Mouse (Mus musculus) heart, embryonic 16.5 days (tissue): Measurements from ENCODE around the gene Dlk2. TPM values are rescaled to one million over a fixed set of nuclear protein-coding genes. Genes with fewer than 3 reads are reported as not detected.

Source experiments
- ATAC-seq: fragments of 200-750 bp; cut with Nextera tagmentation; replicated peaks from 2 replicates; pipeline ENCODE4 v1.8.0; 2017; ENCODE audit warnings: moderate number of reproducible peaks; ENCODE audit not compliant: insufficient read depth, low FRiP score; ENCODE audit errors: extremely low read depth
- H3K27ac ChIP-seq: fragments of 300-500 bp; sonication (generic); 2 replicates; pipeline ENCODE4 v1.5.1; 2014; ENCODE audit warnings: mild to moderate bottlenecking, low read length, control low read depth, moderate library complexity
- H3K27me3 ChIP-seq: fragments of 300-500 bp; sonication (generic); 2 replicates; pipeline ENCODE4 v1.6.1; 2014; ENCODE audit warnings: low read length, mixed read lengths; ENCODE audit not compliant: control insufficient read depth, insufficient read depth
- H3K36me3 ChIP-seq: fragments of 300-500 bp; sonication (generic); 2 replicates; pipeline ENCODE4 v1.6.1; 2014; ENCODE audit not compliant: control insufficient read depth, insufficient read depth
- H3K4me1 ChIP-seq: fragments of 300-500 bp; sonication (generic); 2 replicates; pipeline ENCODE4 v1.6.1; 2014; ENCODE audit warnings: low read length, mixed read lengths; ENCODE audit not compliant: control insufficient read depth, insufficient read depth
- H3K4me2 ChIP-seq: fragments of 300-500 bp; sonication (generic); 2 replicates; pipeline ENCODE4 v1.6.1; 2014; ENCODE audit warnings: low read depth, mild to moderate bottlenecking, control low read depth, low read length
- H3K4me3 ChIP-seq: fragments of 300-500 bp; sonication (generic); 2 replicates; pipeline ENCODE4 v1.5.1; 2014; ENCODE audit warnings: mild to moderate bottlenecking, control low read depth, low read length
- H3K9ac ChIP-seq: fragments of 300-500 bp; sonication (generic); 2 replicates; pipeline ENCODE4 v1.6.1; 2014; ENCODE audit warnings: low read length, control low read depth
- H3K9me3 ChIP-seq: fragments of 300-500 bp; sonication (generic); replicated peaks from 2 replicates; pipeline ENCODE4 v1.6.1; 2016; ENCODE audit warnings: low read length; ENCODE audit not compliant: control insufficient read depth
- WGBS: fragments of 180-500 bp; shearing (Covaris S2); extraction: QIAGEN DNeasy Blood & Tissue Kit; methylation state at CpG from one replicate; pipeline ENCODE4 v1.1.7; 2014; 5-methylcytosine and 5-hydroxymethylcytosine counted together
- polyA plus RNA-seq: library from polyadenylated mRNA; unstranded; fragments of >200 nt; fragmentation: Nextera tagmentation; extraction: Ambion mirVana; gene quantifications from 2 replicates; pipeline ENCODE4 v1.2.1, GENCODE M21; 2015

The Dlk2 gene
- polyA plus RNA-seq, 1 experiment from 2014 or later: 1.4 TPM

DNA sequence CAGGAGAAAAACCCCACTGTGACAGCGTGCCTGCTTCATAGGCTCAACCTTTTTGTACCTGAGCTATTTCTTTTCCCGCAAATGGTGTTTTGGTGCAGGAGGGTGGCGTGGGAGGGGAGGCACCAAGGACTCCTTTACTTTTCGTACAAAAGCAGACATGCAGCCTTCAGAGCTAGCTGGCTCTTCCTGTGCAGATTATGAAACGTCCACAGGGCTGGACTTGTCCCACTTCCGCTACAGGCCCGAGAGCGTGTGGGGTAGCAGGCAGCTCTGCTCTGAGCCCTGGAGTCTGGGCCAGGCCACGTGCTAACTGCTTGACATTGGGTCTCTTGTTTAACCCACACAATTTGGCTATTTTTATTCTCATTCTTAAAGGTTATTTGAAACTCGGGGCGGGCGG, 4.7 kb downstream of the Dlk2 start:
- WGBS: 70% methylated on average over 12 of the region's 12 CpGs
- Histone ChIP-seq H3K9me3 (no peaks in the 10 kb centered on the region), H3K4me2 (no peak overlapping the region), H3K4me3 (no peak overlapping the region), H3K9ac (no peak overlapping the region), H3K27me3 (peaks cover 12% of the 10 kb centered on the region; the same call in 1 of the 2 replicates), H3K27ac (no peak overlapping the region), H3K36me3 (no peaks in the 10 kb centered on the region), H3K4me1 (peaks cover 15% of the 10 kb centered on the region)
- no peak for ATAC-seq

DNA sequence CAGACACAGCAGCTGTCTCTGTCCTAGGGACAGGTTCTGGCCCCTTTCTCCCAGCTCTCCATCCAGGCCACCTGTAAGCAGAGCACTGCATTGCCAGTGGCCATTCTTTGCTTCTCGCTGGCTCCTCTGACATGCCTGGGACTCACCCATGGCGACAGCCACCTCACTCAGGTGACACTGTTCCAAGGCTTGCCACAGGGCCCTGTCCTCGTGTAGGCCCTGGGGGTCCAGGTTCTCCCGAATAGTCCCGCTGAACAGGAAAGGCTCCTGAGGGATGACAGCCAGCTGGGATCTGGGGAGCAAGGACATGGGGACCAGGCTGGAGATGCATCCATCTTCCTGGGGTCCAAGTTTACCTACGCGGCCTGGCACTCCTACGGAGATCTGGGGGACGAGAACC, 7.0 kb downstream of the Dlk2 start:
- ATAC-seq: no peak
- no peak overlapping the region for H3K4me2 ChIP-seq
- WGBS: 90% methylated on average over 9 of the region's 9 CpGs
- no peaks in the 10 kb centered on the region for H3K27me3 ChIP-seq
- no peak overlapping the region for H3K27ac ChIP-seq
- no peaks in the 10 kb centered on the region; the same call in 1 of the 2 replicates for H3K4me1 ChIP-seq
- H3K9ac ChIP-seq: no peak overlapping the region
- no peaks in the 10 kb centered on the region for H3K36me3 ChIP-seq
- H3K9me3 ChIP-seq: no peaks in the 10 kb centered on the region
- no peak overlapping the region for H3K4me3 ChIP-seq

DNA sequence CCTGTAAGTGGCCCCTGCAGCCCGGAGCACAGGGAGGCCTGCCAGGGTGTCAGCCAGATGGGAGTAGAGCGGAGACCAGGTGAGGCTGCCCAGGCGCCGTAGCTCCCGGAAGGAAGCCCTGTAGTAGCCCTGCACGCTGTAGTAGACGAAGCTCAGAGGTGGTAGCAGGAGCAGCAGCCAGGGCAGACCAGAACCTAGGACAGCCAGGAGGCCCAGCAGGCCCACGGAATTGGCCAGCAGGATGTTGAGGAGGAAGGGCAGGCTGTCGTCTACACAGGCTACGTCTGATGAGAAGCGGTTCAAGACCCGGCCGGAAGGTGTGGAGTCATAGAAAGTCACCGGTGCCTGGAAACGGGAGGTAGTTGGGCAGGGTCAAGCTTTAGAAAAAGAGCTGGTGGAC, 9.7 kb downstream of the Dlk2 start:
- WGBS: 89% methylated on average over 15 of the region's 15 CpGs
- H3K4me3 ChIP-seq: no peak overlapping the region
- no peaks in the 10 kb centered on the region for H3K36me3 ChIP-seq
- H3K4me2 ChIP-seq: no peak overlapping the region
- H3K9ac ChIP-seq: no peak overlapping the region
- peaks cover 7% of the 10 kb centered on the region for H3K4me1 ChIP-seq
- no peak overlapping the region for H3K27ac ChIP-seq
- no peaks in the 10 kb centered on the region for H3K9me3 ChIP-seq
- no peak for ATAC-seq
- no peaks in the 10 kb centered on the region for H3K27me3 ChIP-seq

- Histone ChIP-seq H3K27me3 (no peaks in the 10 kb centered on the region), H3K36me3 (no peaks in the 10 kb centered on the region), H3K4me1 (peaks cover 7% of the 10 kb centered on the region), H3K9ac (no peak overlapping the region), H3K9me3 (no peaks in the 10 kb centered on the region), H3K4me2 (no peak overlapping the region), H3K27ac (0 out of 2 replicates have a peak overlapping the region, but pooled peaks have one; percentile 20), H3K4me3 (no peak overlapping the region)
- peak; percentile 71 for ATAC-seq
- WGBS: 34% methylated on average over 12 of the region's 12 CpGs
Measured at GRCm38 (mm10) chr17:46309835-46310234, 12.6 kb downstream of the Dlk2 start.

- ATAC-seq: no peak
- no peaks in the 10 kb centered on the region for H3K9me3 ChIP-seq
- 81% methylated on average over 10 of the region's 10 CpGs for WGBS
- no peak overlapping the region for H3K4me2 ChIP-seq
- H3K27me3 ChIP-seq: no peaks in the 10 kb centered on the region
- H3K4me1 ChIP-seq: peaks cover 7% of the 10 kb centered on the region
- H3K36me3 ChIP-seq: no peaks in the 10 kb centered on the region
- no peak overlapping the region for H3K27ac ChIP-seq
- H3K4me3 ChIP-seq: no peak overlapping the region
- H3K9ac ChIP-seq: no peak overlapping the region
Measured at GRCm38 (mm10) chr17:46310515-46310914, 13.3 kb downstream of the Dlk2 start.

GRCm38 (mm10) chr17:46313135-46313715, 16.0 kb downstream of the Dlk2 start:
- H3K4me3 ChIP-seq: no peak overlapping the region
- H3K9me3 ChIP-seq: no peaks in the 10 kb centered on the region
- H3K4me1 ChIP-seq: peaks cover 7% of the 10 kb centered on the region
- no peaks in the 10 kb centered on the region for H3K36me3 ChIP-seq
- H3K4me2 ChIP-seq: no peak overlapping the region
- WGBS: 83% methylated on average over 9 of the region's 9 CpGs
- H3K27ac ChIP-seq: no peak overlapping the region
- no peak for ATAC-seq
- no peak overlapping the region for H3K9ac ChIP-seq
- no peaks in the 10 kb centered on the region for H3K27me3 ChIP-seq

DNA sequence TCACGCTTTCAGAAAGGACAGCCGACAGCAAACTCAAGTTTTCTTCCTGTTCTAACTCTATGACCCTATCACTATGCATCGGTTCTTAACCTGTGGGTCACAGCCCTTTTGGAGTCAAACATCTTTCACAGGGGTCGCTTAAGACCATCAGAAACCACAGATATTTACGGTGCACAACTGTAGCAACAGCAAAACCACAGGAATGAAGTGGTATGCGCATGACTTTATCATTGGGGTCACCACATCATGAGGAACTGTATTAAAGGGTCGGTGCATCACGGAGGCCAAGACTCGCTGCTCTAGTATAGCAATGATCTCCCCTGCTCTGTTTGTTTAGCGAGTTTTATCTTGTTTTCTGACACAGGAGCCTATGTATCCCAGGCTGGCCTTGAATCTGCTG, 18.6 kb downstream of the Dlk2 start:
- H3K27ac ChIP-seq: no peak overlapping the region
- no peak overlapping the region for H3K9ac ChIP-seq
- no peak for ATAC-seq
- H3K4me3 ChIP-seq: no peak overlapping the region
- WGBS: 80% methylated on average over 10 of the region's 10 CpGs
- H3K27me3 ChIP-seq: no peaks in the 10 kb centered on the region
- no peak overlapping the region for H3K4me2 ChIP-seq
- no peaks in the 10 kb centered on the region for H3K9me3 ChIP-seq
- H3K4me1 ChIP-seq: no peaks in the 10 kb centered on the region
- H3K36me3 ChIP-seq: no peaks in the 10 kb centered on the region

DNA sequence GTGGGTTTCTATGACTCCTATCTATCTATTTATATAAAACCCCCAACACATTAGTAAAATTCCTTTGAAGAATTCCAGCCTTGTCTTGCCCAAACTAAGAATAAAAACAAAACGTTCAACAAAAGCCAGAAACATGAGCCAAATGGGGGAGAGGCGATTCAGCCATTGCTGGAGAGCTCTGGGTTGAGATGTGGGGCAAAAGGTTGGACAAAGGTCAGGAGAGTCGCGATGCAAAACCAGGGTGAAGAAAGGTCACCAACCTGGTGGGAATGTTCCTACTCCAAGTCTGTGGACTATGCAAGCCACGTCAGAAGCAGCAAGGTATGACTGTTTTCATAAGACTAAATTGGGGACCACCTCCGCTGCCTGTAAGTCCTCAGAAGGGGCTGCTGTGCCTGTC, 23.3 kb downstream of the Dlk2 start:
- Histone ChIP-seq H3K4me1 (no peaks in the 10 kb centered on the region), H3K27ac (no peak overlapping the region), H3K27me3 (no peaks in the 10 kb centered on the region), H3K4me2 (no peak overlapping the region), H3K4me3 (no peak overlapping the region), H3K36me3 (peaks cover 12% of the 10 kb centered on the region), H3K9ac (no peak overlapping the region), H3K9me3 (no peaks in the 10 kb centered on the region)
- 69% methylated on average over 6 of the region's 6 CpGs for WGBS
- no peak for ATAC-seq

DNA sequence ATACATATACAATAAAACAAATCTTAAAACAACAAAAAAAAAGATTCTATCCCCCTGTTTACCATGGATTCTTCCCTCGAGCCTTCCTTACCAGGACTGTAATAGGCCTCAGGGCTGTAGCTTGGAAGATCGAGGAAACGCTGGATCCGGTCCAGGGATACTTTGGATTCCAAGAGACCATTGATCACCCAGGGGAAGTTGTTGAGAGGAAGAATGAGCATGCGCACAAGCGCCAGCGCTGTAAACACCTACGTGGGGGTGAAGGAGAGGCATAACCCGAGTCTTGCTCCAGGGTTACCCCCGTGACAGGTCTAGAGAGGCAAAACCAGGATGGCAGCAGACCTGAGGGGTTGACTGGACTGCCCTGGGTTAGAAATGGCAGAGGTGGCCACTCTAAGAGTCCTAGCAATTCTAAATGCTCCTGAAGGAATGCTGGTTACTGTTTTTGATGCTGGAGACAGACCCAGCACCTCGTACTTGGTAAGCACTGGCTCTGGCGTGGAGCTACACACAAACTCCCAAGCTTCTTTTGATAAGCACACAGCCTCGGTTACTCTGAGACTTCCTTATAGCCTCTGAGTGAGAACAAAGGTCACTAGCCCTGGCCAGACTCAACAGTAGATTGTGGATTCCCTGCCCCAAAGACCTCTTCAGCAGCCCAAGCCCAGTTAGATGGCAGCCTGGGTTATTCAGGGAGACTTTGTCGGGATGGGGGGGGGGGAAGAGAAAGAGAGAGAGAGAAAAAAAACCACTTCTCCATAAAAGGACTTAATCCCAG, 25.0 kb downstream of the Dlk2 start:
- no peaks in the 10 kb centered on the region for H3K27me3 ChIP-seq
- H3K4me1 ChIP-seq: peaks cover 3% of the 10 kb centered on the region; the same call in 1 of the 2 replicates
- H3K4me2 ChIP-seq: no peak overlapping the region
- no peak overlapping the region for H3K4me3 ChIP-seq
- H3K36me3 ChIP-seq: peaks cover 12% of the 10 kb centered on the region
- no peak for ATAC-seq
- no peak overlapping the region for H3K9ac ChIP-seq
- H3K27ac ChIP-seq: no peak overlapping the region
- no peaks in the 10 kb centered on the region for H3K9me3 ChIP-seq
- WGBS: 82% methylated on average over 14 of the region's 14 CpGs
